Mouse (Mus musculus): ENCODE measurements around the gene Babam1.
A peak's percentile ranks its signal among the peaks of the same experiment; 100 is the strongest.

Babam1 gene

GRCm38 (mm10) chr8:71396639-71397305 is at the start of gene Babam1:
TSS of gene Babam1 (plus strand) at chr8:71396861.
- DNase-seq = peak; percentile 98

DNA sequence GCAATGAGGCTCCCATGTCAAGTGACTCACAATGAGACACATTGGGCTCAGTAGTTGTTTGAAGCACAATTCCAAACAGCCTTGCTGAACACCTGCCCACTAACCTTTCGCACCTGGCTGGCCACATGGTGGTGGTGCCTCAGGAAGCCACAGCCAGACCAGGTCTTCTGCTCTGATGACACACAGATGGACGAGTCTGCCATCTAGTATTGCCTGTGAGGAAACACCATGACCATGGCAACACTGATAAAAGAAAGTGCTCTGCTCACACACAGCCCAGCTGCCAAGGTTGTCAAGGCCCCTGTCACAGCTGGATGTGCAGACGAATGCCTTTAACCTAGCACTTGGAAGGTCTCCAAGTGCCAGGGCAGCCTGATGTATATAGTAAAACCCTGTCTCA is 45.5 kb upstream of the Babam1 start:
- DNase-seq = no peak

DNA sequence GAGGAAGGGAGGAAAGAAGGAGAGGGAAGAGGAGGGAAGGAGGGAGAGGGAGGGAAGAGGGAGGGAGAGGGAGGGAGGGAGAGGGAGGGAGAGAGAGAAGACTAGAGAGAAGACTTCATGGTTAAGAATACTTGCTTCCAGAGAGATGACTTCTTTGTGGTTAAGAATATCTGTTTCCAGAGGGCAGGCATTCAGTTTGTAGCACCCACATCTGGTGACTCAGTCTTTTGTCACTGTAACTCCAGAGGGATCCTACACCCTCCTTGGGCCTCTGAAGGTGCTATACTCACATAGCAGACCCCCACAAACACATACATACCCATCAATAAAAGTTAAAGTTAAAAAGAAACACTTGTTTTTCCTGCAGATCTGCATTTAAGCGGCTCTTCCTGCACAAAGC is 45.1 kb upstream of the Babam1 start:
- DNase-seq = no peak

DNA sequence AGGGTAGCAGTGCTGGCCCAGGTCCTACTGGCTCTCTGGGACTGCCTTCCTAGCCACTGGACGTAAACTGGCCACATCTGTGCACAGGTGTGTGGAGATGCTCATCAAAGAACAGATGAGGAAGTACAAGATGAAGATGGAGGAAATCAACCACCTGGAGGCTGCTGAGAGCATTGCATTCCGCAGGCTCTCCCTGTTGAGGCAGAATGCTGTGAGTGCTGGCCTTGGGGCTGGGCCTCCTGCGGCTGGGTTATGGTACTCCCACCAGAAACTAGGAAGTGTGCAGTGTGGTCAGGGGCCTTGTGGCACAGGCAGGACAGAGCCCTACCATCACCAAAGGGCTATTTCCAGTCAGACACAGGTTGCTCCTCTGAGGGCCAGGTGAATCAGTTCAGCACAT is 38.6 kb upstream of the Babam1 start:
- DNase-seq = no peak

DNA sequence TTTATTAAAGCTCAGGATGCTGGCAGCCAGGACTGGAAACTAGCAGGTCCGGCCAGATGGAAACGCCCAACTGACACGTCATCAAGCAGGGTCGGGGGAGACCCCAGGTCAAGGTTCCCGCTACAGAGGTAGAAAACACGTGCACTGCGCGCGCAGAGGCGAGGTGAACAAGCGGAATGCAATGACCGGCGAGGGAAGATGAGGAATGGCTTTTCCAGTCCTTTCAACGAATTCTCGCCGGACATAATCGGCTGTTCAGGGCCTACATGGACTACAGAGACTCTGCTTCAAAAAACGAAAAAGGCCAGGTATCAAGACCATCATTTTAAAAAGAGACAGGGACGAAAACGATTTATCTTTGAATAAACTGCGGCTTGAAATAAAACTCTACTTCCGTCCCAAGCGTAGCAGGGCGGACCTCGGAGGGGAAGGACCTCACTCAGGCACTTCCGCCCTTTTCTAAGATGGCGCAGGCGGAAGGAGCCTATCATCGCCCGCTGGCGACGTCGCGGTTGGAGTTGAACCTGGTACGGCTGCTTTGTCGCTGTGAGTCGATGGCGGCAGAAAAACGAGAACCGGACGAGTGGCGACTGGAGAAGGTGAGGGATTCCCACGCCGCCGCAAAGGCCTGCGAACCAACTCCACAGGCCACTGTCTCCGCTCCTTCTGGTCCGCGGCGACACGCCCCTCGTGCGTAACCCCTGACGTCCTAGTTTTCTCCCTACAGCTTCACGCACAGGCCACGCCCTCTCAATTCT is 29.7 kb upstream of the Babam1 start, which contains the start of gene Use1:
TSS of gene Use1 (plus strand) at position 78 of the 758 bp plus-strand sequence.
- peak; percentile 96 for DNase-seq

DNA sequence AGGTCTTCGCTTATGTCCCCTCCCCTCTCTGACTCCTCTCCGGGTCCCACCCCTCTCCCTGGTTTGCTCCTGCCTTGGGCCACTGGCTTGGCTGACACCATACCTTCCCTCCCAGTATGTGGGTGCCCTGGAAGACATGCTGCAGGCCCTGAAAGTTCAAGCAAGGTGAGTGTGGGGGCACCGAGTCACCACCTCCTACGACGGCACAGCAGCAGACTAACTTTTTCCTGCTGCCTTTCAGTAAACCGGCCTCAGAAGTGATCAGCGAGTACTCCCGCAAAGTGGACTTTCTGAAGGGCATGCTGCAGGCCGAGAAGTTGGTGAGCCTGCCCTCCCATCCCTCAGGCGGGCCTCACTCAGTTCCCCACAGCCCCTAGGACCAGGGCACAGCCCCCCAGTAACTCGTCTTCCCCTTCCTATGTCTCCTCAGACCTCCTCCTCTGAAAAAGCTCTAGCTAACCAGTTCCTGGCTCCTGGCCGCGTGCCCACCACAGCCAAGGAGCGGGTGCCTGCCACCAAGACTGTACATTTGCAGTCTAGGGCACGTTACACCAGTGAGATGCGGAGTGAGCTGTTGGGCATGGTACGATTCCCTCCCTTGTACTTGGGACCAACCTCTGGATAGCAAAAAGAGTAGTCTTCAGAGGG is 29.0 kb upstream of the Babam1 start:
- no peak for DNase-seq

GRCm38 (mm10) chr8:71368366-71368765 is 28.3 kb upstream of the Babam1 start:
- no peak for DNase-seq

GRCm38 (mm10) chr8:71369040-71369718 is 27.5 kb upstream of the Babam1 start:
- peak; percentile 12 for DNase-seq

DNA sequence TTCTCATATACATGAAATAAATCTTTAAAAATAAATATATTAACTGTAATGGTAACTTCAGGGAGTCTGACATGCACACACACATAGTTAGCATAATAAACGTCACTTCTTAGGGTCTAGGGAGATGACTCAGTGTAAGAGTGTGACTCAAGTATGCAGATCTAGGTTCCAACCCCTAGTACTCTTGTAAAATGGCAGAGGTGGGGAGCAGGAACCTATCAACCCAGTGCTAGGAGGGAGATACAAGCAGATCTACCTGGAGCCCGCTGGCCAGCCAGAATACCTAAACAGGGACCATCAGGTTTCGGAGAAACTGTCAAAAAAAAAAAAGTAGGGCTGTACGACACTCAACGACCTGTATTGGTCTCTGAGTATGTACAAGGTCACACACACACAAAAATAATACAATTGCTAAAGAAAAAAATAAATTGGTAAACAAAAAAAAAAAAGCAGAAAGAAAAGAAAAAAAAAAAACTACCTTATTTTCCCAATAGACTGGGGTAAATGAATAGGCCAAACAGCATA is 25.9 kb upstream of the Babam1 start:
- peak; percentile 21 for DNase-seq

DNA sequence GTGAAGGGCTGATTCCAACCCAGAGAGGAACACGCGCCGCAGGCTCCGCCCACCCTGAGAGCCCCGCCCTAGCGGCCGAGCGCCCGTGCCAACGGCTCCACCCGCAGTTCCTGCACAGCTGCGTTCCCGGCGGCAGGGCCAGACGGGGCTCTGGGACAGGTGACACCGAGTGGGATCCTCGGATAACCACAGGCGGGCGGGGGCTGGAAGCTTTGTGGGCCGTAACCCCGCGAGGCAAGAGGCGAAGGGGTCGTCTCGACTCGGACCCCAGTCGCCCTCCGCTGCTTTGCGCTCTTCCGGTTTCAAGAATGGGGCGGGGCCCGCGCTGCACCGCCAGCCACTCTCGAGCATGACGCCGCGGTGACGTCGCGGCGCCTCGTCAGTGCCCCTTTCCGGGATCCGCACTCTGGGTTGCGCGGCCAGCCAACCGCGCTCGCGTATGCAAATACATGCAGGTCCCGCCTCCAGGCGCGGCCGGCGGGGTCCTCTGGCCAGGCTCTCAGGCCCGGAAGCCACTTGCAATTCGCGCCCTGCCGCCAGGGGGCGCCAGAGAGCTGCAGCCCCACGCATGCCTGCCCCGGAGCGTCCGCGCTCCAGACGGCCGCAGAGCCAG is 25.3 kb upstream of the Babam1 start, which contains the start of gene Ocel1:
TSS of gene Ocel1 (plus strand) at position 63 of the 613 bp plus-strand sequence.
- DNase-seq = peak; percentile 99

- peak; percentile 24 for DNase-seq
These were observed 24.2 kb upstream of the Babam1 start for GRCm38 (mm10) chr8:71372427-71372826.

DNA sequence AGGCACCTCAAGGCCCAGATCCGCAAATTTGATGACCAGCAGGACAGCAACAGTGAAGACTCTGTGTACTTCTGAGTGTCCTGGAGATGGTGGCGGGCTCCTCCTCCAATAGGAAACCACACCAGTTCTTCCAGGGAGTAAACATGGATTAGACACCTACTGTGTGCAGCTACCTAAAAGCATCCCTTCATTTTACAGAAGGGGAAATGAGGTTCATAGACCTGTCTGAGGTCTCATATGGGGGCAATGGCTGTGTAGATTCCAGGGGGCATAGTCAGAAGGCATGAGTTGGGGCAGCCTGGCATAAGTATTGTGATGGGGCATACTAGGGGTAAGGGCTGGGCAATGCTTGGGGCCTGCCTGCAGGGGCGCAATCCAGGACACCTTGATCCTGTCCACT is 23.7 kb upstream of the Babam1 start:
- no peak for DNase-seq

GRCm38 (mm10) chr8:71374616-71375206 is 21.9 kb upstream of the Babam1 start:
- peak; percentile 65 for DNase-seq

DNA sequence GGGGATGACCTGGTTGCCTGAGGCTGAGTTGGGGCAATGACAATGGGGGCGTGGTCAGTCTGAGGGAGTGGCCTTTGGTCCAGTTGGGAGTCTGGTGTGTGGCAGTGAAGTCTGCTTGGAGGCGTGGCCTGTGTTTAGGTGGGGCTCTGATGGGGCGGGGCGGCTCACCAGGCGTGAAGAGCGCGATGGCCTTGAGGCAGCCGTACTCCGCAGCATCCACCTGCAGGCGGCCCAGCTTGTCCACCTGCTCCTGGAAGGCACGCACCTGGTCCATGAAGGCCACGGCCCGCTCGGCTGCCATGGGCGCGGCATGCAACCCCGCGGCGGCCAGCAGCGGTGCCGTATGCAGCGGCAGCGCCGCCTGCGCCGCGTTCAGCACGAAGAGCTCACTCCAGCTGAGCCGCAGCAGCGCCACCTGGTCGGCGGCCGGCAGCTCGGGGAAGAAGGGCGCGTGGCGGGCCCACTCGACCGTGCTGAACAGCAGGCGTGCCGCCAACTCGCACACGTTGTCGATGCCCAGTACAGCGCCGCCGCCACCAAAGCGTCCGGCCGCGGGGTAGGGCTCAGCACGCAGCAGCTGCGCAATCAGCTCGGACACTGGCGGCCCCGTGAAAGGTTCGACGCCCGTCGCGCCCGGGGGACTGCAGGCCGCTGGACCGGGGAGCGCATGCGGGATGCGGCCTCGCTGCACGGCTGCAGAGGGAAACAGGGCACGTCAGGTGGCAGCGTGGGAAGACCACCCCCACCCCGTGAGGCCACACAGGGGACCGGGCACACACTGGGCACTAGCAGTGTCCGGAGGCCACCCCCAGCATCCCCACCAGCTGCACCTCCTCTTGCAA is 20.9 kb upstream of the Babam1 start:
- peak; percentile 95 for DNase-seq

DNA sequence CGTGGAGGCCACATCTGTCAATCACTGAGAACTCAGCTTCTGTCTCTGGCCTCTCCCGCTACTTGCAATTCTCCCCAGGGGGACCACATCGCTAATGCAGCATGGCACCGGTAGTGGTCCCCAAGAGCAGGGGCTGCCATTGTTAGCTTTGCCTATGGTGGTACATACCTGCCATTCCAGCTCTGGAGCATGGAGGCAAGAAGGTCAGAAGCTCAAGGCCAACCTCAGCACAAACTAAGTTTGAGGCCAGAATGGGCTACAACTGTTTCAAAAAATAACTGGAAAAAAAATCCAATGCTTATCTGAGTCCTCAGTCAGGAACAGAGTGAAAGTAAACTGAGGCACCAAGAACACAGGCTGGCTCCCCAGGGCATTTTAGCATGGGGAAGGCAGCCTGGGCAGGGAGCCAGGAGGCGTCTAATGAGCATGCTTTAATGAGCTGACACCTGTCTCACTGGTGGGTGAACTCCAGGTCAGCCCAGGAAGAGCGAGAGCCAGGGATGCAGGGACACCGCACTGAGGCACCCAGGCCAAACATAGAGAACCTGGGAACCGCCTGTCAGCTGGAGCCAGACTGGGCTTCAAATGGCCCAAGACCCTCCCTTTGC is 20.1 kb upstream of the Babam1 start:
- DNase-seq = peak; percentile 50

- DNase-seq = no peak
These were observed 17.7 kb upstream of the Babam1 start for GRCm38 (mm10) chr8:71379008-71379407.

GRCm38 (mm10) chr8:71379512-71380075 is 17.1 kb upstream of the Babam1 start:
- DNase-seq = peak; percentile 67

DNA sequence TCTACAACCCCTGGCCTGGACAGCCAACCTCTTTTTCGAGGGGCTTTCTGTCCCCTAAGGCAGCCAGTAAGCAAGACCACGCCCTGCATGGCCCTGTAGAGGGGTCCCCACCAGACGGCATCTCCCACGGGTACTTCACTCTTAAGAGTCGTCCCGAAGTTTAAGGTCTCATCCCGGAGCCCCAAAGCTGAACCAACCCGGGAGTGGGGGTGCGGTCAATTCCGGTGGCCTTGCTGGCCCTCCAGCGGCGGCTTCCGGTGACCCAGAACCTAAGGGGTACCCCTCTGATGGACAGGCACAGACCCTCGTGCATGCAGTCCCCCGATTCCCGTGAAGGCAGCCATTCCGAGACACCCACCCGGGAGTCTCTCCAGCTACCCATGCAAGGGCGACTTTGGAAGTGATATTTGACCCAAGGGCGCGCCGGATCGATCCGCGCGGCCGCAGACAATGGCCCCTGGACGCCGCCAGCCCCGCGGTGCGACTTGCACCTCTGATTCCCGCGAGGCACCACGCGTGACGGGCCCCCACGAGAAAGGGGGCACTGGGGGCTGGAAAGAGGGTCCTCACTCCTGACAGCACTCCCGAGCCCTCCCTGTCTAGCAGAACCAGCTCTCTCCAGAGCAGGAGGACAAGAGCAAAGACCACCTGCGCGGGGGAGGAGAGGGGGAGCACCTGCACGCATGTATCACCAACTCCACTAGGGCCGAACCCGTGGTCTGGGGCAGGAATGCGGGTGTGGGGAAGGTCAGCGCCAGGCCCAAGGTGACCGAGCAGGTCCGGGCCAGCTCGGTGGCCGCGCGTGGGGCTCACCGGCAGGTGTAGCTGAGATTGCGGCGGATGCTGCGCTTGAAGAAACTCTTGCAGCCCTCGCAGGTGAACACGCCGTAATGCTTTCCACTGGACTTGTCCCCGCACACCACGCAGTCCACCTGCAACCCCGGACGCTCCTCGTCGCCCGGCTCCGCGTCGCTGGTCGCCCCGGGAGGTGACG is 16.2 kb upstream of the Babam1 start:
- DNase-seq = peak; percentile 62

DNA sequence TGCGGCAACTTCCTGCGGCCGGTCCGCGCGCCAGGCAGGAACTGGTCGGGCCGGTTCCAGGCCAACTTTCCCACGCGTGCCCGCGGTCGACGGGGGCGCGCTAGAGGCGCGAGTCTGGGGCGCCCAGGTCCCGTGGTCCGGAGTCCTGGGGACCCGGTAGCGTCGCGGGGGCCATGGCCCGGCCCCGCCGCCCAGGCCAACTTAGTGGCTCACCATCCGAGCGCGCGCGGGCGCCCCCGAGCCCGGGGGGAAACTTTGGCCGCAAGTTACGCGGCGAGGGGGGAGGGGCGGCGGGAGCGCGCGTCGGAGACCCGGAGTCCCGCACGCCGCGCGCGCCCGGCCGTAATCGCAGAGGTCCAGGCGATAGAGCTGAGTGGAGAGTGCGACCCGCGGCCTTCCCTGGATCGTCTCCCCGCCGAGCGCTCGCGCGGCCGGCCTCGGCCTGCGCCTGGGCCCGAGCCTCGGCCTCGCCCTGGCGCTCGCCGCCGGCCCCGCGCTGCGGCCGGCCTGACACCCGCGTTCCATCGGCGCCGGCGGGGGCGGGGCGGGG is 15.2 kb upstream of the Babam1 start, which contains the start of gene Nr2f6:
TSS of gene Nr2f6 (minus strand) at position 540 of the 550 bp plus-strand sequence.
- DNase-seq = peak; percentile 78

Measured in kidney, adult 11 months (tissue).